Mouse (Mus musculus) heart, postnatal 0 days (tissue): ENCODE measurements around the gene Vdac2. TPM values are rescaled to one million over a fixed set of nuclear protein-coding genes. Genes with fewer than 3 reads are reported as not detected.
A peak's percentile ranks its signal among the peaks of the same experiment; 100 is the strongest.

Experiments used
- ATAC-seq: fragments of 200-750 bp; cut with Nextera tagmentation; 2 replicates; pipeline ENCODE4 v1.8.0; 2017; ENCODE audit warnings: low read depth, moderate number of reproducible peaks, moderate library complexity; ENCODE audit not compliant: insufficient read depth
- DNase-seq: peaks from one replicate; pipeline ENCODE4 v3.0.0-alpha.2; 2016; ENCODE audit warnings: low spot score
- H3K27ac ChIP-seq: fragments of 300-500 bp; sonication (generic); 2 replicates; pipeline ENCODE4 v1.5.1; 2014; ENCODE audit warnings: low read depth, mild to moderate bottlenecking
- H3K27me3 ChIP-seq: fragments of 300-500 bp; sonication (generic); 2 replicates; pipeline ENCODE4 v1.6.1; 2014; ENCODE audit warnings: low read length, mixed read lengths; ENCODE audit not compliant: control insufficient read depth, insufficient read depth
- H3K36me3 ChIP-seq: fragments of 300-500 bp; sonication (generic); replicated peaks from 2 replicates; pipeline ENCODE4 v1.6.1; 2014; ENCODE audit warnings: low read length, mixed read lengths; ENCODE audit not compliant: control insufficient read depth, insufficient read depth
- H3K4me1 ChIP-seq: fragments of 300-500 bp; sonication (generic); 2 replicates; pipeline ENCODE4 v1.6.1; 2014; ENCODE audit warnings: antibody characterized with exemption; ENCODE audit not compliant: control insufficient read depth, insufficient read depth
- H3K4me2 ChIP-seq: fragments of 300-500 bp; sonication (generic); 2 replicates; pipeline ENCODE4 v1.6.1; 2014; ENCODE audit warnings: low read depth, mild to moderate bottlenecking, low read length, moderate library complexity
- H3K4me3 ChIP-seq: fragments of 300-500 bp; sonication (generic); 2 replicates; pipeline ENCODE4 v1.5.1; 2014; ENCODE audit warnings: low read depth, low read length
- H3K9ac ChIP-seq: fragments of 300-500 bp; sonication (generic); replicated peaks from 2 replicates; pipeline ENCODE4 v1.6.1; 2014; ENCODE audit warnings: low read depth, low read length, mixed read lengths
- H3K9me3 ChIP-seq: fragments of 300-500 bp; sonication (generic); replicated peaks from 2 replicates; pipeline ENCODE4 v1.6.1; 2016; ENCODE audit warnings: low read length; ENCODE audit not compliant: control insufficient read depth
- CTCF ChIP-seq: IDR thresholded peaks from 2 replicates; pipeline ENCODE4 v1.5.1; 2016; ENCODE audit warnings: antibody characterized with exemption, control low read depth, low read depth
- EP300 ChIP-seq: IDR thresholded peaks from 2 replicates; pipeline ENCODE4 v1.6.1; 2016; ENCODE audit warnings: antibody characterized with exemption, low read depth
- WGBS: fragments of 180-500 bp; shearing (Covaris S2); extraction: QIAGEN DNeasy Blood & Tissue Kit; methylation state at CpG from one replicate; pipeline ENCODE4 v1.1.7; 2014; 5-methylcytosine and 5-hydroxymethylcytosine counted together
- polyA plus RNA-seq: library from polyadenylated mRNA; unstranded; fragments of >200 nt; fragmentation: Nextera tagmentation; extraction: Ambion mirVana; gene quantifications from 2 replicates; pipeline ENCODE4 v1.2.1, GENCODE M21; 2015
- total RNA-seq: library from RNA; depleted of rRNA; stranded (reverse); fragments of >200 nt; gene quantifications from 2 replicates; pipeline ENCODE4 v1.2.3, GENCODE M21; 2014; ENCODE audit warnings: low replicate concordance

The Vdac2 gene
- total and polyA plus RNA-seq, 2 experiments from 2014 or later, result 619 to 663 TPM

- H3K9me3 ChIP-seq, result no peaks in the 10 kb centered on the region
- H3K36me3 ChIP-seq, result peaks cover 52% of the 10 kb centered on the region
- H3K4me2 ChIP-seq, result peak overlapping the region; percentile 88
- no peaks in the 10 kb centered on the region for H3K27me3 ChIP-seq
- H3K4me1 ChIP-seq, result 0 out of 2 replicates have a peak, but pooled peaks cover 11% of the 10 kb centered on the region
- TF ChIP-seq EP300 (no peak), CTCF (no peak)
- DNase-seq, result no peak
- 16% methylated on average over 10 of the region's 10 CpGs for WGBS
- 0 out of 2 replicates have a peak overlapping the region, but pooled peaks have one; percentile 54 for H3K9ac ChIP-seq
- peak overlapping the region; percentile 65 for H3K4me3 ChIP-seq
- peak overlapping the region; percentile 68; the same call in 1 of the 2 replicates for H3K27ac ChIP-seq
- no peak for ATAC-seq
Observed at GRCm38 (mm10) chr14:21846827-21847380, 21.9 kb downstream of the Vdac2 start.

- H3K4me1 ChIP-seq, result 0 out of 2 replicates have a peak, but pooled peaks cover 11% of the 10 kb centered on the region
Observed at GRCm38 (mm10) chr14:21847381-21848165, 22.5 kb downstream of the Vdac2 start.

GRCm38 (mm10) chr14:21848166-21849154 is 23.4 kb downstream of the Vdac2 start, which contains the start of gene Comtd1:
TSS of gene Comtd1 (minus strand) at chr14:21848977.
- Histone ChIP-seq H3K9me3 (no peaks in the 10 kb centered on the region), H3K36me3 (peaks cover 36% of the 10 kb centered on the region), H3K4me1 (0 out of 2 replicates have a peak, but pooled peaks cover 6% of the 10 kb centered on the region), H3K4me2 (peak within 1 kb of the TSS; percentile 88), H3K9ac (peak within 1 kb of the TSS; percentile 54), H3K27me3 (no peaks in the 10 kb centered on the region), H3K4me3 (peak within 1 kb of the TSS; percentile 65), H3K27ac (peak within 1 kb of the TSS; percentile 68)
- peak; percentile 90 for ATAC-seq
- WGBS, result under 1% methylated on average over 51 of the region's 51 CpGs
- TF ChIP-seq CTCF (peak; percentile 100), EP300 (no peak)
- DNase-seq, result peak; percentile 93

More at GRCm38 (mm10) chr14:21847381-21848165, 22.5 kb downstream of the Vdac2 start:
- Histone ChIP-seq H3K4me3 (peak overlapping the region; percentile 65), H3K27me3 (no peaks in the 10 kb centered on the region), H3K9ac (peak overlapping the region; percentile 54), H3K27ac (peak overlapping the region; percentile 68), H3K36me3 (peaks cover 45% of the 10 kb centered on the region), H3K4me2 (peak overlapping the region; percentile 88), H3K9me3 (no peaks in the 10 kb centered on the region)
- DNase-seq (peak; percentile 29), ATAC-seq (peak; percentile 19)
- TF ChIP-seq EP300, result no peak
- under 1% methylated on average over 49 of the region's 50 CpGs for WGBS

- no peaks in the 10 kb centered on the region for H3K9me3 ChIP-seq
- H3K9ac ChIP-seq, result no peak overlapping the region
- ATAC-seq (no peak), DNase-seq (no peak)
- WGBS, result 76% methylated on average over 13 of the region's 13 CpGs
- H3K27ac ChIP-seq, result no peak overlapping the region
- TF ChIP-seq CTCF, result no peak
- no peak for TF ChIP-seq EP300
- no peak overlapping the region for H3K4me2 ChIP-seq
- H3K27me3 ChIP-seq, result no peaks in the 10 kb centered on the region
- no peak overlapping the region for H3K4me3 ChIP-seq
- H3K36me3 ChIP-seq, result peaks cover 23% of the 10 kb centered on the region
- peaks cover 18% of the 10 kb centered on the region for H3K4me1 ChIP-seq
Observed at GRCm38 (mm10) chr14:21849524-21850418, 24.7 kb downstream of the Vdac2 start.
